ENCODE assay signal across 11 mouse cellular contexts in genomic region chr5:111595438-111595837, GRCm38 (mm10).
DNase-seq lines count a peak whose midpoint lies in the region; ATAC-seq and TF ChIP-seq lines count a peak whose summit lies in the region.
"Had no signal": no experiment of that assay in that cellular context is flagged by ENCODE, and none has a peak within 500 bp of the region (broad histone marks: within the 10 kb centered on the region; RNA-seq: fewer than 3 reads in every experiment).

No protein-coding gene starts in this region.

- H3K4me1 ChIP-seq in forebrain, embryonic 10.5 days: peaks cover 85% of the 10 kb centered on the region
- peaks cover 22% of the 10 kb centered on the region for H3K4me1 ChIP-seq in hindbrain, embryonic 16.5 days (ENCODE audit: control insufficient read depth, insufficient read depth, low read depth, low read length)
- peaks cover 53% of the 10 kb centered on the region for H3K4me1 ChIP-seq in midbrain, embryonic 16.5 days (ENCODE audit: control insufficient read depth, insufficient read depth, low read length)

- peak overlapping the region; percentile 85 for H3K27ac ChIP-seq in forebrain, embryonic 10.5 days
- H3K27ac ChIP-seq in hindbrain, embryonic 16.5 days (ENCODE audit: low read depth, low read length): peak overlapping the region; percentile 48; the same call in 1 of the 2 replicates
- H3K27ac ChIP-seq in midbrain, embryonic 16.5 days (ENCODE audit: low read length): peak overlapping the region; percentile 82
- no peak overlapping the region for H3K27ac ChIP-seq in left cerebral cortex, adult 2 months
- H3K27ac ChIP-seq: embryonic facial prominence, embryonic 13.5 days had no signal

- H3K9ac ChIP-seq in hindbrain, embryonic 16.5 days (ENCODE audit: low read depth, low read length): no peak overlapping the region
- no peak overlapping the region for H3K9ac ChIP-seq in midbrain, embryonic 16.5 days (ENCODE audit: low read depth, low read length)
- H3K9ac ChIP-seq: embryonic facial prominence, embryonic 13.5 days had no signal

- no peak overlapping the region for H3K4me2 ChIP-seq in hindbrain, embryonic 16.5 days (ENCODE audit: low read length)
- H3K4me2 ChIP-seq in midbrain, embryonic 16.5 days (ENCODE audit: low read length): no peak overlapping the region
- H3K4me2 ChIP-seq: embryonic facial prominence, embryonic 13.5 days had no signal

- intact Hi-C loops in left cerebral cortex, adult 2 months (cut with DNase I): no loop called here

- 29% methylated on average over 12 of the region's 12 CpGs for WGBS in forebrain, embryonic 10.5 days
- WGBS in hindbrain, embryonic 16.5 days: 21% methylated on average over 12 of the region's 12 CpGs
- 4% methylated on average over 12 of the region's 12 CpGs for WGBS in midbrain, embryonic 16.5 days

- H3K9me3 ChIP-seq in forebrain, embryonic 10.5 days: no peaks in the 10 kb centered on the region
- no peaks in the 10 kb centered on the region for H3K9me3 ChIP-seq in hindbrain, embryonic 16.5 days (ENCODE audit: control insufficient read depth, low read length)
- H3K9me3 ChIP-seq in midbrain, embryonic 16.5 days (replicated peaks; ENCODE audit: control insufficient read depth, low read length, poor library complexity, severe bottlenecking): no peaks in the 10 kb centered on the region
- H3K9me3 ChIP-seq: embryonic facial prominence, embryonic 13.5 days had no signal

- DNase-seq in embryo, embryonic 10 days (ENCODE audit: low spot score): peak; percentile 59
- DNase-seq in embryo, embryonic 9.5 days (ENCODE audit: extremely low spot score): no peak
- DNase-seq in forebrain, embryonic 10.5 days (ENCODE audit: extremely low spot score, low spot score): peak; percentile 64
- DNase-seq in adrenal gland, postnatal 25 days: no peak
- DNase-seq in left cerebral cortex, adult 2 months (ENCODE audit: extremely low spot score in 1 of 2, low spot score in 2 of 2): no peak
- no peak for DNase-seq in adrenal gland, adult 8-10 months
- DNase-seq: thymus, adult 18-20 months had no signal

- no peak for TF ChIP-seq CTCF in left cerebral cortex, adult 2 months (IDR thresholded peaks at IDR 0.05)

- ATAC-seq in hindbrain, embryonic 16.5 days: peak; percentile 83
- peak; percentile 89 for ATAC-seq in midbrain, embryonic 16.5 days

- no peak overlapping the region for H3K4me3 ChIP-seq in forebrain, embryonic 10.5 days
- no peak overlapping the region for H3K4me3 ChIP-seq in hindbrain, embryonic 16.5 days (ENCODE audit: low read length)
- H3K4me3 ChIP-seq in midbrain, embryonic 16.5 days (ENCODE audit: low read depth, low read length): no peak overlapping the region
- H3K4me3 ChIP-seq in left cerebral cortex, adult 2 months: no peak overlapping the region
- H3K4me3 ChIP-seq: embryonic facial prominence, embryonic 13.5 days had no signal

- no peaks in the 10 kb centered on the region for H3K36me3 ChIP-seq in forebrain, embryonic 10.5 days (replicated peaks)
- no peaks in the 10 kb centered on the region for H3K36me3 ChIP-seq in hindbrain, embryonic 16.5 days (ENCODE audit: control insufficient read depth, insufficient read depth, low read length)
- H3K36me3 ChIP-seq in midbrain, embryonic 16.5 days (ENCODE audit: control insufficient read depth, insufficient read depth, low read length): no peaks in the 10 kb centered on the region
- H3K36me3 ChIP-seq: embryonic facial prominence, embryonic 13.5 days; G1E had no signal

- peaks cover 9% of the 10 kb centered on the region; the same call in 1 of the 2 replicates for H3K27me3 ChIP-seq in forebrain, embryonic 10.5 days (ENCODE audit: poor library complexity, severe bottlenecking)
- no peaks in the 10 kb centered on the region for H3K27me3 ChIP-seq in hindbrain, embryonic 16.5 days (replicated peaks; ENCODE audit: control insufficient read depth, insufficient read depth, low read length)
- H3K27me3 ChIP-seq in midbrain, embryonic 16.5 days (ENCODE audit: control insufficient read depth, insufficient read depth, low read depth, low read length): no peaks in the 10 kb centered on the region
- H3K27me3 ChIP-seq: embryonic facial prominence, embryonic 13.5 days had no signal

Comparison
In these comparisons a context has a peak if more than half of its experiments do, and no peak if none do; other contexts are left out.
1. DNase-seq: peak in embryo, embryonic 10 days (single experiment) and forebrain, embryonic 10.5 days (single experiment); none in embryo, embryonic 9.5 days (single experiment), adrenal gland, postnatal 25 days (single experiment), left cerebral cortex, adult 2 months (0 of 2) and adrenal gland, adult 8-10 months (single experiment).